Mouse (Mus musculus): ENCODE results near the gene Pde1b.

Pde1b gene

GRCm38 (mm10) chr15:103551053-103551452 is 48.2 kb downstream of the Pde1b start:
- DNase-seq (ENCODE audit: low spot score) = no peak

- DNase-seq (ENCODE audit: low spot score) = no peak
Measured at GRCm38 (mm10) chr15:103552096-103552690, 49.4 kb downstream of the Pde1b start.

GRCm38 (mm10) chr15:103564981-103565380 is 62.1 kb downstream of the Pde1b start, which contains the start of gene Glycam1:
Gene Glycam1, minus strand, starts transcription at chr15:103565081.
- DNase-seq (ENCODE audit: low spot score) = no peak

Data from urinary bladder, postnatal 10 days (tissue).